Mouse (Mus musculus) ovary, postnatal 10 days (tissue): ENCODE data around the gene Tm6sf2.
"Not testable (repeated sequence)": the region's sequence is repeated elsewhere in the genome, so short reads cannot be mapped to it uniquely, and the experiment has no call there.

Experiments used
- DNase-seq: peaks from one replicate; pipeline ENCODE4 v3.0.0; 2022; ENCODE audit warnings: low spot score

Tm6sf2 gene

DNA sequence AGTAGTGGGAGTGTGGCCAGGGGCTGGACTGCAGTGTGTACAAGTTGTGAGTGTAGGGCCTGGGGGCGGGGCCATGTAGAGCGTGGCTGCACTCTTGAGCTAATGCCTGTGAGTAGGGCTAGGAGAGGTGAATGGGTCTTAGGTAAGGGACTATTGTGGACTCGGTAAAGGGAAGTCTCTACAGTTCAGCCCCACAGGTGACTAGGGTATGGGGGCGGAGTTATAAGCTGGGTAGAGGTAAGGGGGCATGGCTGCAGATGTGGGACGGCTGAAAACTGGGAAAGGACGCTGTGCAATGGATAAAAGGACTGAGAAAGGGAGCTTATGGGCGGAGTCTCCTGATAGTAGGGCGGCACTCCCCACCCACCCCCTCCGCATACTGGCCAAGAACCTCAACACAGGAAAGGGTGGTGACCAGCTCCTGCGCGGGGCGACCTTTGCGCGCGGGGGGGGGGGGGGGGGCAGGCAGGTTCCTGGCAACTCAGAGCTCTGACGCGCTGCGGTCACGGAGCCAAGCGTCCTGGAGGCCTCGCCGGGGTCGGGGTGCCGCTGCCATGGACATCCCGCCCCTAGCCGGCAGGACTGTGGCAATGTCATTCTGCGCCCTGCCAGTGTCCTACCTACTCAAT is at the start of gene Tm6sf2:
TSS of gene Tm6sf2 (plus strand) at position 484 of the 629 bp plus-strand sequence.
- no peak for DNase-seq

DNA sequence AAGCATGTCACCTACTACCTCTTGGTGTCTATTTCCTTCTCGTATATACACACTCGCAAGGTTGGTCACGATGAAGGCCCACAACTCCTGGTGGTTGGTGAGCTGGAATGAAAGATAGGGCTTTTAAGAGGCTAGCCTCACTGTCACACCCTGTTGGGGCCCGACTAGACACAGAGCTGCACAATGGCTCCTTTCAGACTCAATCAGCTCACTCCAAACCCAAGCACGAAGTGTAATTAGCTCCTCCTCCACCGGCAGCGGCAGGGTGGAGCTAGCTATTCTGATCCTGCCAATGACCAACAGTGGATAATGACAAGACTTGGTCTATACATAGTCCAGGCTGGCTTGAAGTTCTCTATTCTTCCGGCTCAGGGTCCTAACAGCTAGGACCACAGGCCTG is 49.1 kb upstream of the Tm6sf2 start:
- no peak for DNase-seq

DNA sequence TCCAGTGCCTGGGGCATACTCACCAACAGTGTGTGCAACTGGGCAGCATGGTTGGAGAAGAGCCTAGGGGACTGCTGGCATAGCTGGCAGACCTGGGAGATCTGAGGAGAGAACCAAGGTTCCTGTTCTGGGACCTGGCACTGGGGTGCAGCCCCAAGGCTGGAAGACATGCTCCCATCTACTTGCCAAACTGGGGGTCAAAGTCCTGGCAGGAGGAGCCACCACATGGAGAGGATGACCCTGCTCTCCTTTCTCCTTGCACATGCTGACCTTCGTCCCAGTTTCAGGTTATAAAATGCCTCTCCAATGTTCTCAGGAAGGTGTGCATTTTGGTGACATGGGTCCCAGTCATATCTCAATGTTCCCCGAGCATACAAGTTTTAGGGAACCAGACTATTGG is 46.6 kb upstream of the Tm6sf2 start:
- no peak for DNase-seq

DNA sequence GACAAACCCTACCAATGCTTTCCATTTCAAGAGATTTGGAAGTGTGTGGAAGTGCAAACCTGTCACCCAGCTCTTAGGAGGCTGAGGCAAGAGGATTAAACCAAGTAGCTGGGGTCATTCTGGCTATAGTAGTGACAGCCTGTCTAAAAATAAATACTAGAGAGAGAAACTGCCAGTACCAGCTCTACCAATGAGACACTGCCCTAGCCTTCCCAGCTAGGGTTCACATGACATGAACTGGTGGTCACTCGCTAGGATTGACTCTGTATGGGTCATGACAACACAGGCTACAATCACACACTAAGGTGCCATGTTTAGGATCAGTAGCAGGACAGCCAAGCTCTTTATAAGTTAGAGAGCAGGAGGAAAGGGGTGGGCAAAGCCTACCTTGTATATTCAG is 42.5 kb upstream of the Tm6sf2 start:
- no peak for DNase-seq

DNA sequence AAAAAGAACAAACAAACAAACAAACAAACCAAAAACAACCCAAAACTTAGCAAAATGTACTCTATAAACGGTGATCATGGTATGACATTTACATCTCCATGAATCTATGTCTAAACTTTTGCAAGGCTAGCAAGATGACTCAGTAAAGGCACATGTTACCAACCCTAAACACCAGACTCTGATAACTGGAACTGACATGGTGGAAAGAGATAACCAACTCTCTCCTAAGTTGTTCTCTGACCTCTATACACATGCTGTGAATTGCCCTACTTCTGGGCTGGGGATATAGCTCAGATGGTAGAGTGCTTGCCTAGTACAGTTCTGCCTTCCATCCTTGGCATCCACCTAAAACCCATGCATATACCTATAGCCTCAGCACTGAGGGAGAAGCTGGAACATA is 34.7 kb upstream of the Tm6sf2 start:
- no peak for DNase-seq

DNA sequence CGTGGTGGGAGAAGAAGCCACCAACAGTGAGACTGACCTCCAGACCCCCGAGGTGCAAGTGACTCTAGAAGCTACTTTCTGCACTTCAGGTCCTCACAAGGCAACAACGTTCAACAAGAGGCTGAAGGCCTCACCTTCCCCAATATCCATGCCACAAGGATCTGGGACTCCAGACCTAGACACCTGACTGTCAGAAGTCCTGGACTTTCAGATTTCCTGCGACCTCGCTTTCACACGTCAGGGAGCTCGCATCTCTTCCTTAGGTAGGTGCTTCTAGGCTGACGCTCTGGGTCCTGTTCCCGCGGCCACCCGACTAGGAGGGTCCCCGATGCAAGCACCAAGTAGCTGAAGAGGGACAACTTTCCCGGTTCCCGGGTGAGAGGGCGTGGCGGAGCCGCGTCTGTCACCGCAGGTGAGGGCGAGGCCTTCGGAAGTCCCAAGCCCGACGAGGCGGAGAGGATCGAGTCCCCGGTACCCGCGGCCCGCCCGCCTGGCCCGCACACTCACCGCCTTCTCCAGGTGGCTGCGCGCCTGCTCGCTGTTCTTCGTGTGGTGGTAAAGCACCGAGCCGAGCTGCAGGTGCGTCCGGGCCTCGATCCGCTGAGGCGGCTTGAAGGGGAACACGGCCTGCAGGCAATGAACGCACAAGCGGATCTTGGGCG is 30.7 kb upstream of the Tm6sf2 start:
- no peak for DNase-seq

DNA sequence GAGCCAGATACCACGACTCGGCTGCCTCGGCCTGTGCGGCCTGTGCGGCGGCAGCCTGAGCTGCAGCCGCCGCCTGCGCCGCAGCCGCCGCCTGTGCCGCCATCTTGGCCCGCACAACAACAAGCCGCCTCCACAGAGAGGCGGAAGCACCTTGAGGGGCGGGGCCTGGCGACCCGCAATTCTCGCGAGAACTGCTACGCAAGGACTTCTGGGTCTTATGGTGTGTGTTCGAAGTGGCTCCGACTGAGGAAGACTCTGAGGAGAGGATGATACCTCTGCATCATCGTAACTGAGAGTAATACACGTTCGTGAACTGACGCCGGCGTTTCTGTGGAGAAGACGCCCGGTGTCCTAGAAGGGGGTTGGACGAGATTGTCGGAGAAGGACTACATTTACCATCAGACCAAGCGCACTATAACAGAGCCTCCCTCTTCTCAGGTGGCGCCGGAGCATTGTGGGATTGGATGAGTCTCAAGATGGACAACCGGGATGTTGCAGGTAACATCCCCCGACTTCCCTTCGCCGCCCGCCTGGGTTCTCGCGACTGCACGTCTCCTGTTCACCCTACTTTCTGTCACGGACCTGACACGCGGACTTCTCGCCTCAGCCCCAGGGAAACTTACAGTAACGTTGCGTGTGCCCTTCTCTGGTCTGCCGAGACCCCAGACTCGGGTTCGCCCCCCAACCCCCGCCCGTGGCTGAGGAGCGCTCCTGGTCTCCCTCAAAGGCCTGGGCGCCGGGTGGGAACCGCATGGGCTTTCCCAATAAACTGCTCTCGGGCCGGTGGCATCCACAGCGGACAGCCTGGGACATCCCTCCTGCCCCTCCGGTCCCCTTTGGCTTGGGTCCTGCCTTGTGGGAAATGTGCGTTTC is 29.9 kb upstream of the Tm6sf2 start, which contains the start of the genes Mau2 and Sugp1:
TSS of gene Mau2 (minus strand) at position 152 of the 873 bp plus-strand sequence.
TSS of gene Sugp1 (plus strand) at position 231 of the 873 bp plus-strand sequence.
- DNase-seq, result peak; percentile 83

DNA sequence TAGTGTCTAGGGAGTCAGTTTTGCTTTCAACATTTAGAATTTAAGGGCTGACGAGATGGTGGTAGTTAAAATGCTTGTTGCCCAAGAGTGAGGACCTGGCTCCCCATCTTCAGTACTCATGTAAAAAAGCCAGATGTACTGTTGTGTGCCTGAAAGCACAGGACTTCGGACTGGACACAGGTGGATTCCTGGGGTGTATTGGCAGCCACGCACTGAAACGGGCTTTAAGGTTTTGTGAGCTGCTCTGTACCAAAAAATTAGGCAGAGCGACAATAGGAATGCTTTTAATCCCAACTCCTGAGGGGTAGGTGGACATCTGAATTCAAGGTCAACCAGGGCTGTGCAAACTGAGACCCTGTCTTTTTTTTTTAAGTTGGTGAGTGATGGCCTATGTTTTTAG is 28.7 kb upstream of the Tm6sf2 start:
- no peak for DNase-seq

DNA sequence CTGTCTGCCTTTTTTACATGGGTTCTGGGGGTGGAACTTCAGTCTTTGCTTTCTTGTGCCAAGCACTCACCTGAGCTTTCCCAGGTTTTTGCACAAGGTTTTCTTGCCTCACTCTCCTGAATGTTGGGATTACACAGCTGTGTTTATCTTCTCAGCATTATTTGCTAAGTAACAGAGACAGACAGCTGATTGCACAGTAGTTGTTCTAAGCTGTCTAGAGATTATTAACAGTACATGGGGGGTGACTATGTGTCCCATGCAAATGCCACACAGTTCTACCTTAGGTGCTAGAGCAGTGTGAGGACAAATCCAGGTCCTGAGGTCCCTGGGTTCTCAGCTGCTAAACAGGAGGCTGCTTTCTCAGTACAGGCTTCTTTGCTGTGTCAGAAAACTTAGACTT is 23.1 kb upstream of the Tm6sf2 start:
- no peak for DNase-seq

DNA sequence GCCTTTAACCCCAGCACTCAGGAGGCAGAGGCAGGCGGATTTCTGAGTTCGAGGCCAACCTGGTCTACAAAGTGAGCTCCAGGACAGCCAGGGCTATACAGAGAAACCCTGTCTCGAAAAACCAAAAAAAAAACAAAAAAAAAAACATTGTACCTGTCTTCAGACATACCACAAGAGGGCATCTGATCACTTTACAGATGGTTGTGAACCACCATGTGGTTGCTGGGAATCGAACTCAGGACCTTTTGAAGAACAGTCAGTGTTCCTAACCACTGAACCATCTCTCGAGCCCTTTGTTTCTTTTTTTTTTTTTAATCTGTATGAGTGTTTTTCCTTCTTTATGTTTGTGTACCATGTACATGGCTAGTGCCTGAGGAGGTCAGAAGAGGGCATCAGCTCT is 22.3 kb upstream of the Tm6sf2 start:
- DNase-seq, result not testable (repeated sequence)

DNA sequence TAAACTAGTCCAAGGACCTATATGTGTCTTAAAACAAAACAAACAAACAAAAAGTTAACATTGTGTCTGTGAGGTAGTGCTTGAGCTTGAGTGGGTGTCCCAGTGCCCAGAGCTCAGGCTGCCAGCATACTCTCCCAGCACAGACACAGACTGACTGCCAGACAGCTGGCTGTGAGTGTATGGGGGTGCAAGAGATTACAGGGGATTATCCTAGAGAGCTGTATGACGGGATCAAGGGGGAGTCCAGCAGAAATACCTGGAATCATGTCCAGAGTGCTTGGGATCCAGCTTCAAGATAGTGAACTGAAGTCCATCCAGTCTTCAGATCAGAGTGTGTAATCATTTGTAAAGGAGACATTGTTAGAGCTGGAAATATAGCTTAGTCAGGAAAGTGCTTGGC is 15.0 kb upstream of the Tm6sf2 start:
- DNase-seq, result no peak

DNA sequence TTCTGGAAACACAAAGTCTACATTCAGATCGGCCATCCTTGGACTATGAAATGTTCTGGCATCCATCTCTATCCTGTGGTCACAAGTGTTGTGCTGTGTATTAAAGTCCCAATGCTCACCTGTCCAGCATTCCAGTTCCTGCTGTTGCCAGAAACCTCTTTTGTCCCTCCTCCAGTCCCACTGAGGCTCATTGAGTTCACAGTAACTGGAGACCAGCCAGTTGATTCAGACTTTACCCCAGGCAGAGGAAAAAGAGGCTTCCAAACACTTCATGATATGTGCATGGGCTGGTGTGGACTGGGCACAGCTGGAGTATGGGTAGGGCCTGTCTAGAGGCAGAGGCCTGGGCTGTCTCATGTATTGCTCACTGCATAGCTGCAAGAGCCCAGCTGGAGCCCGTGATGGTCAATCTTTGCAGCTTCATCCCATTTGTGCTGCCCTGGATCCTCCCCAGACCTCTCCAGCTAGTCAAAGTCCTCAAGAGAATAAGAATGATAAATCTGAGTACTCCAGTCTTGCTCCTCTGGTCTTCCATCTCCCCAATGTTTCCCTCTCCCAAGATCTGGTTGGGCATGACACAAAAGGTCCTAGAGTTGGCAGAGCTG is 786 bp upstream of the Tm6sf2 start:
- no peak for DNase-seq

DNA sequence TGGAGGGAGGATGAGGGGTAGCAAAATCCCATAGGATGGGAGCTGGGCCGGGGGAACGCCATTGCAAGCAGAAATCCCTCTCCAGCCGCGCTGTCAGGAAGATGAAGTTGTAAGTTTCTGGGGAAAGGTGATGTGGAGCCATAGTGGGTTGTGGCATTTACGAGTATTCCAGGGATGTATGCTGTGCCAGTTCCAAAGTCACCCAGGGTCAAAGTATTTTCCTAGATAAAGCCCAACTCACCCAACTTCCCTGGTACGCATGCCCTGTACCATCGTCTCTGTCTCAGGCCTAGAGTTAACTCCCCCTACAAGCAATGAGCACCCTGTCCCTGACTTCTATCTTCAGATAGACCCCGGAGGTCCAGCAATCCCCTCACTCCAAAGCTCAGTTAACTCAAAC is 396 bp downstream of the Tm6sf2 start:
- DNase-seq, result no peak

DNA sequence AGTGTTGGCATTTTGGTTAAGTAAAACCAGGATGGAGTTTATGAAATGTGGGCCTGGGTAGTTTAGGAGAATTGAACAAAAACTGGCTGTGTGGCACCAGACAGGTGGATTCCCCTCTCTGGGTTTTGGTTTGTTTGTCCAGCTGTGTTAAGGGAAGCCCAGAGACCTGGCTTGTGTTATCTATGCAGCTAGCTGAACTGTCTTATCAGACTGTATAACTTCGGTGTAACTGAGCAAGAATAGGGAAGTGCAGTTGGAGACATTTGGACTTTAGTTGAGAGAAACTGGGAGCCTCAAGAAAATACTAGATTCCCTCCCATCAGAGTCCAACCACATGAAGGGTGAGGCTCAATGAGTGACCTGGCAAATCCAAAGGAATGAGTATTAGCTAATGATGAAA is 958 bp downstream of the Tm6sf2 start:
- no peak for DNase-seq

DNA sequence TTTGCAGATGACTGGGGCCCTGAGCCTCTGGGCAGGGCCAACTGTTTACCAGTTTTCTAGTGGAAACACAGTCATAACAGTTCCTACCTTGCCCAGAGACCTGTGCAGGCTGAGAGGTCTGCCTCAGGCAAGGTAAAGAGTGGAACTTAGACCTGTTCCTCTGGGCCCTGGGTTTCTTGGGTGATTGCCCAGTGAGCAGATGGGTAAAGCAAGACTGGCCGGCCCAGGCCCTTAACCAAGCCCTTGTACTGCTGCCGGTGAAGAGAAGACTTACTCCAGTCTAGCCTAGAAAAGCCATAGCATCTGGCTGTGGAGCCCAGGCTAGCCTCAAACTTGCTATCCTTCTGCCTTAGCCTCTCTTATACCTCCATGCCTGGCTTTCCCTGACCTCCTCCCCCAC is 9.3 kb downstream of the Tm6sf2 start:
- DNase-seq, result no peak

DNA sequence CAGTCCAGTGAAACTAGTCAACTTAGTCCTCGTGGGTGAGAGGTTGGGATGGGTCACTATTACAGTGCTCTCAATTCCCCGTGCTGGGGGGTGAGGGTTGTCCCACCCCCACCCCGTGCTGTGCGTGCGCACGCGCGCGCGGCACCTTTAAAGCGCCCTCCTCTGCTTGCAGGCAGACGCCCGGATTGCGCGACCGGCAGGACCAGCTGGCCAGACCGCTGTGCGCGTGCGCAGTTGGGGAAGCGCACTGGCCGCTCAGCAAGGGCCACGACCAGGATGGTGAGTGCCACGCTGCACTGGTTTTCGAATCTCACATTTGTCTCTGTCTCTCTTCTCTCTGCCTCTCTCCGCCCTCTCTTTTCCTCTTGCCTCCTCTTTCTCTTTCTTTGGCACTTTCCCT is 10.6 kb downstream of the Tm6sf2 start, which contains the start of gene Hapln4:
TSS of gene Hapln4 (plus strand) at position 173 of the 400 bp plus-strand sequence.
- no peak for DNase-seq

DNA sequence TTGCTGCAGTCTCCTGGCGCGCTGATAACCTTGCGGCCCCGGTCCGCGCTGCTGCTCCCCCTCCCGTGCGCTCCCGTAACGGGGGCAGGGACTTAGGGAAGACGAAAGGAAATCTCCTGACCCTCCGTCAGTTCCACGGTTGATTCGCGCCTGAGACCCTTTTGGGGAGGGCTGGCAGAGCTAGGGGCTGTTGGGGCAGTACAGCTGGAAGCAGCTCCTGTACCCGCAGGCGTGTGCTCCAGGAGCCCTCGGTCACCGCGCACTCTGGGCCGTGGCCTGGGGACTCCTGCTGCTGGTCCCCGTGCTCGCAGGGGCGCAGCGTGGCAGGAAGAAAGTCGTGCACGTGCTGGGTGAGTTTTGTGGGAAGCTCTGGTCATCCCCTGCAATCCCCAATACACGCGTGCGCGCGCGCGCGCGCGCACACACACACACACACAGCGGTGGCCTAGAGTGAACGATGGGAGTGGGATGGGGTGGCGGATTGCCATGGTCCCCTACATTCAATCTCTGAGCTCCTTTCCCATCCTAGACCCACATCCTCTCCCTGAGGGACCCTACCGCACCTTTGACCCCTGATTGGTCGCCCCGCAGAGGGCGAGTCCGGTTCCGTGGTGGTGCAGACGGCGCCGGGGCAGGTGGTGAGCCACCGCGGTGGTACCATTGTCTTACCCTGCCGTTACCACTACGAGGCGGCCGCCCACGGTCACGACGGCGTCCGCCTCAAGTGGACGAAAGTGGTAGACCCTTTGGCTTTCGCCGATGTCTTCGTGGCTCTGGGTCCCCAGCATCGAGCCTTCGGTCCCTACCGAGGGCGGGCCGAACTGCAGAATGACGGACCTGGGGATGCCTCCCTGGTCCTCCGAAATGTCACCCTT is 11.7 kb downstream of the Tm6sf2 start:
- no peak for DNase-seq

DNA sequence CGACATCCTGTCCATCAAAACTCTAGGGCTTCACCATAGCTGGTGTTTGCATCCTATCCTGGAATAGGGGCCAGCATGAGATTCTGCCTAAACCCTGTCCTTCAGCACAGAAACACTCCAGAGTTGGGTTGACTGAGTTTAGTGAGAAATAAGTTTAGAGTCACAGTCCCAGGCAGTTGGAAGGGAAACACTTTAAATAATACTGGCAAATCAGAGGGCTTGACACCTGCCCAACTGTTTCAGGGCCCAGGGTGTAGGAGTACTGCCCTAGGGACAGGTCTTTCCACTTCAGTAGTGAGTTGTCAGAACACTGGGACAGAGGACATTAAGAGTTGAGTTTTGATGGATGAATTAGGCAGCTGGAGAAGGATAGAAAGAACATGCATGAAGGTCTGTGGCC is 13.4 kb downstream of the Tm6sf2 start:
- no peak for DNase-seq

DNA sequence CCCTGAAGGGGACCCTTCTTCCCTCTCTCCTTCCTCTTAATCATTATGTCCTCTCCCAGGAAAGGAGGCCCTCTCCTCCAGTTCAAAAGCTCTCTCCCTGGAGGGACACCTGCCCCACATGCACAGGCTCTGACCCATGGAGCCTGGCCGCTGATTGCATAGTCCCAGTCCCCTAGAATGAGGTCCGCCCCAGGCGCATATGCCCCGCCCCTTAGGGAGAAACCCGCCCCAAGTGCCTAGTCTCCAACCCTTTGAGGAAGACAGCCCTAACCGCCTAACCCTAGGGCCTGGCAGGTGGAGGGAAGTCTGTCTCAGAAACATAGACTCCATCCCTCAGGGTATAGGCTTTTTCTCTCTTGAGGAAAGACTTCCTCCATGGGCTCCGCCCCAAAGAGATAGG is 14.5 kb downstream of the Tm6sf2 start:
- no peak for DNase-seq

DNA sequence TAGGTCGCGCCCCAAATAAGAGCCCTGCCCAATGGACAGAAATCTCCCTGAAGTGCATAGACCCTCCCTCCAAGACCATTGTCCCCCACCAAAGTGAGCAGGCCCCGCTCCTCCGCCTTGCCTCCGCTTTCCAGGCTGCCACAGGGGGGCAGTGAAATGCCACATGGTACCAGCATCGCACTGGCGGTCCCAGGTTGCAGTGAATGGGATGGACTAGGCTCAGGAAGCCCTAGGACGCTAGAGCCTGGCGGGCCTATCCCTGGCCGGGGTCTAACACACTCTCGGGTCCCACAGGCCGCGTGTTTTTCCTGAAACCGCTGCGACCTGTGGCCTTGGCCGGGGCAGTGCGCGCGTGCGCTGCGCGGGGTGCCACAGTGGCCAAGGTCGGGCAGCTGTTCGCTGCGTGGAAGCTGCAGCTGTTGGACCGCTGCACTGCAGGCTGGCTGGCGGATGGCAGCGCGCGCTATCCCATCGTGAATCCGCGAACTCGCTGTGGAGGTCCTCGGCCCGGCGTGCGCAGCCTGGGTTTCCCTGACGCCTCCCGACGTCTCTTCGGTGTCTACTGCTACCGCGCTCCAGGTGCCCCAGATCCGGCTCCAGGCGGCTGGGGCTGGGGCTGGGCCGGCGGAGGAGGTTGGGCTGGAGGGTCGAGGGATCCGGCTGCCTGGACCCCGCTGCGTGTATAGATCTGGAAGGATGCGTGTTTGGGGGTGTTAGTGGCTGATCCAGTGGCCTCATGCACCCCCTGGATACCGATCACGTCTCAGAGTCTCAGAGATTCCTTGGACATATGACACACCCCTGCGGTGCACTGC is 15.3 kb downstream of the Tm6sf2 start:
- no peak for DNase-seq
